Mouse (Mus musculus): Measurements from ENCODE around the gene Tram2. TPM values are rescaled to one million over a fixed set of nuclear protein-coding genes. Genes with fewer than 3 reads are reported as not detected.

Tram2 gene
- polyA plus RNA-seq, 1 experiment, result 1.9 TPM

DNA sequence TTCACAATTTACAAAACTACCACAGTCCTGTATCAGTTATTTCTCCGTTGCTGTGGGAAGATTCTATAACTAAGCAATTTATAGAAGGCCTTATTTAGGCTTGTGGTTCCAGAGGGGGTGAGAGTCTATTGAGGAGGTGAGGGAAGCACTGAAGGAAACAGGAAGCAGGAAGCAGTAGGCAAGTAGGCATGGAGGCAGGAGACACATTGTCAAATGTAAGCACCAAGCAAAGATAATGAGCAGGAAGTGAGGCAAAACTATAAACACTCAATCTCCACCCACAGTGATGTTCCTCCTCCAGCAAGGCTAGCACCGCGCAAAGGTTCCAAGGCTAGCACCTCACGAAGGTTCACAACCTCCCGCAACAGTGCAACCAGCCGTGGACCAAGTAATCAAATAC lies 97.3 kb downstream of the Tram2 start:
- no peak overlapping the region for H3K4me3 ChIP-seq (ENCODE audit: insufficient read depth, low read depth, low read length)
- no peaks in the 10 kb centered on the region for H3K4me1 ChIP-seq (ENCODE audit: control insufficient read depth, insufficient read depth, insufficient read length, low read length)
- no peak overlapping the region for H3K27ac ChIP-seq (replicated peaks; ENCODE audit: low read depth, low read length)

DNA sequence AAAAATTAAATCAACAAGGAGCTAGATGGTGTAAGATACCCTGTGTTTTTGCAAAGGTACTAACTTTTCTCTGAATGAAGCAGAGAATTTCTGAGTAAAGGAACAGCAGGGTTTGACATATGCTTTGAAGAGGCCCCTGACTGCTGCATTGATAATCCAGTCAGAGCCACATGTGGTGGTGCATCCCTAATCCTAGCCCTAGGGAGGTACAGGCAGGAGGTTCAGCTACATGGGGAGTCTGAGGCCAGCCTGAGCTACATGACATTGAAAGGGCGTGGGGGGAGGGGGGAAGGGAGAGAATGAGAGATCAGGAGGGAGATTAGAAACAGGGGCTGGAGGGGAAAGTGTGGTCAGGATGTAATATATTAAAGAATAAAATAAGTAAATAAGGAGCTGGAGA lies 98.5 kb downstream of the Tram2 start:
- Histone ChIP-seq H3K4me3 (ENCODE audit: insufficient read depth, low read depth, low read length) (no peak overlapping the region), H3K4me1 (ENCODE audit: control insufficient read depth, insufficient read depth, insufficient read length, low read length) (no peaks in the 10 kb centered on the region), H3K27ac (replicated peaks; ENCODE audit: low read depth, low read length) (no peak overlapping the region)

DNA sequence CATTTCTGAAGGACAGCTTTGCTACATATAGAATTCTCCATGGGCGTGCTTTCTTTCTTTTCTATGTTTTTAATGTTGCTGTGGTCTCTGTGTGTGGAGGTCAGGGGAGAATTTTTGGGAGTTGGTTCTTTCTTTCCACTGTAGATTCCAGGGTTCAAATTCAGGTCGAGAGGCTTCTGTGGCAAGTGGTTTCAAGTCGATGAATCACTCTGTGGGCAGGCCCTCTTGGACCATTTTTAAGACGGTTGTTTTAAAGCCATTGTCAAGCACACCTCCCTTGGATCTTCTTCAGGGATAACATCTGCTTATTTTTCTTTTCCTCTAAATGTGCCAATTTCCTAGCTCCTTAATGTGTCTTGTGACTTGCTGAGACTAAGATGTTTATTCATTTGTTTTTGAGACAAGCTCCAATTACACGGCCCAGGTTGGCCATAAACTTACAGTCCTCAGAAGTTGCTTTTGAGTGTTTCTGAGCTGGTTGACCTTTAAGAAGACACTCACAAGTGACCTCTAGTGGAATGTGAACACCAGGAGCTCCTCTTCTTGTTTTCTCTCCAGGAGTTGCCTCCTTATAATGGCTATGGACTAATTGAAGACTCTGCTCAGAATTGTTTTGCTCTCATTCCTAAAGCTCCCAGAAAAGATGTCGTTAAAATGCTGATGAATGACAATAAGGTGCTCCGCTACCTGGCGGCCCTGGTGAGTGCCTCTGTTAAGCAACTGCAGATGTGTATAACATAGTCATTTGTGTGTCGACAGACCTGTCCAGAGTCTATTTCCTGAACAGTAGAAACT lies 104.5 kb downstream of the Tram2 start:
- H3K4me1 ChIP-seq (ENCODE audit: control insufficient read depth, insufficient read depth, insufficient read length, low read length), result no peaks in the 10 kb centered on the region
- no peak overlapping the region for H3K4me3 ChIP-seq (ENCODE audit: insufficient read depth, low read depth, low read length)
- no peak overlapping the region for H3K27ac ChIP-seq (replicated peaks; ENCODE audit: low read depth, low read length)

DNA sequence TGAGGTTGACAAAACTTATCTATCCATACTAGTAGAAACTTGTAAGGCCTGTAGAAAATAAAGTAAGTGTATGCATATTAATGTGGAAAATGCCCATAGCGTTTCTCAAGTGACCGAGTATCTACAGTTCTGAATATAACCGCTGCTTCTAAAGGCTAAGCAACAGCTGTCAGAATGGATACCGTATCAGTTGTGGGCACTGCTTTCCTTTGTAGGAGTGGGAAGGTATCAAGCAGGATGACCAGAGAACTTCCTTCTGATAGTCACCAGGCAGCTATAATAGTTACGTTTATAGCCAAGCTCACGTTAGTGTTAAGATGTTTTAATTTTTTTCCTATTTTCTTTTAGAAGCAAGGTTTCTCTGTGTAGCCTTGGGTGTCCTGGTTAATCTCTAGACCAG lies 105.6 kb downstream of the Tram2 start:
- Histone ChIP-seq H3K4me1 (ENCODE audit: control insufficient read depth, insufficient read depth, insufficient read length, low read length) (no peaks in the 10 kb centered on the region), H3K4me3 (ENCODE audit: insufficient read depth, low read depth, low read length) (no peak overlapping the region), H3K27ac (replicated peaks; ENCODE audit: low read depth, low read length) (no peak overlapping the region)

DNA sequence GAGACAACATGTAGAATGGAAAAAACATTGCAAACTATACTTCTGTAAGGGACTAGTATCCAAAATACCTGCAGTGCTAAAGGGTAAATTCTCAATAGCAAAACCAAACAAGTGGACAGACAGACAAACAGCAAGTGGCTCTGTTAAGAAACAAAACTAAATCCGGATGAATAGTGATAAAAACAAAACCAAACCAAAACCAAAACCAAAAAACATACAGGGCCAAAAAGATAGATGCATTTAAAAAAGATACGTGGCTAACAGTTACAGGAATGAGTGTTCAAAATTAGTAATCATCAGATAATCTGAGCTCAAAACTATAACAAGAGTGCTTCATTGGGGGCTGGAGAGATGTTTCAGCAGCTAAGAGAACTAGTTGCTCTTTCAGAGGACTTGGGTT lies 109.4 kb downstream of the Tram2 start:
- H3K4me3 ChIP-seq (ENCODE audit: insufficient read depth, low read depth, low read length), result no peak overlapping the region
- no peak overlapping the region for H3K27ac ChIP-seq (replicated peaks; ENCODE audit: low read depth, low read length)

DNA sequence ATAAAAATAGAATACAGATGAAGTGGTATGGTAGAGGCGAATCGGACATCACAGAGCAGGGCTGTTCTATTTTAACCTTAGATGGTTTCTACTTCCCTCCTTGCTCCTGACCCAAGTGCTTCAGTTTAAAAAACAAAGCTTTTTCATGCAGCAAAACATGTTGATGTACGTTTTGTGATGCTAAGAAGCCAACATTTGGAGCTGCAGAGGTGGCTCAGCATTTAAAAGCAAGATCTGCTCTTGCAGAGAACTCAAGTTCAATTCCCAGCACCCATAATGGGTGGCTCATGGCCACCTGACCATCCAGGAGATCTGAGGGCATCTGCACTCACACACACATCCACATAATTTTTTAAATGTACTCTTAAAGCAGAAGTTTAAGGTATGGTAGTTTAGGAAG lies 124.2 kb downstream of the Tram2 start:
- Histone ChIP-seq H3K27ac (replicated peaks; ENCODE audit: low read depth, low read length) (no peak overlapping the region), H3K4me1 (ENCODE audit: control insufficient read depth, insufficient read depth, insufficient read length, low read length) (0 out of 2 replicates have a peak, but pooled peaks cover 2% of the 10 kb centered on the region)

More for the DNA sequence above, 109.4 kb downstream of the Tram2 start:
- no peaks in the 10 kb centered on the region for H3K4me1 ChIP-seq (ENCODE audit: control insufficient read depth, insufficient read depth, insufficient read length, low read length)

DNA sequence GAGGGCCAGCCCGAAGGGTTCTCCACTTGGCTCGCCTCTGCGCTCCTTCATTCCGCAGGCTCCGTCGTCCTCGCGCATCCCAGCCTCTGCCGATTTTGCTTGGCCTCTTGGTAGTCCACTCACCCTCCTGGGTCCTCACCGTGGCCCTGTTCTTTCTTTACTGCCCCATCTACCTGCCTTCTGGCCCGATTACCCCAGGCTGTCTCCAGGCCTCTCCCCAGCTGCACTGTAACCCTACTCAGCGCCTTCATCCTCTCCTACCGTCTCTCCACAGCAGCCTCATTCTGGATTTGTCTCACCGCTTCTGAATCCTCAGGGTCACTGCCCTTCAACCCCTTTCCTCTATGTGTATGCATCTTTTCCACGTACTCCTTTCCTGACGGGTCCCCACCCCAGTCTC lies 127.2 kb downstream of the Tram2 start:
- Histone ChIP-seq H3K4me1 (ENCODE audit: control insufficient read depth, insufficient read depth, insufficient read length, low read length) (0 out of 2 replicates have a peak, but pooled peaks cover 2% of the 10 kb centered on the region), H3K4me3 (ENCODE audit: insufficient read depth, low read depth, low read length) (peak overlapping the region; percentile 66), H3K27ac (replicated peaks; ENCODE audit: low read depth, low read length) (no peak overlapping the region)

More for the DNA sequence above, 124.2 kb downstream of the Tram2 start:
- H3K4me3 ChIP-seq (ENCODE audit: insufficient read depth, low read depth, low read length), result no peak overlapping the region

DNA sequence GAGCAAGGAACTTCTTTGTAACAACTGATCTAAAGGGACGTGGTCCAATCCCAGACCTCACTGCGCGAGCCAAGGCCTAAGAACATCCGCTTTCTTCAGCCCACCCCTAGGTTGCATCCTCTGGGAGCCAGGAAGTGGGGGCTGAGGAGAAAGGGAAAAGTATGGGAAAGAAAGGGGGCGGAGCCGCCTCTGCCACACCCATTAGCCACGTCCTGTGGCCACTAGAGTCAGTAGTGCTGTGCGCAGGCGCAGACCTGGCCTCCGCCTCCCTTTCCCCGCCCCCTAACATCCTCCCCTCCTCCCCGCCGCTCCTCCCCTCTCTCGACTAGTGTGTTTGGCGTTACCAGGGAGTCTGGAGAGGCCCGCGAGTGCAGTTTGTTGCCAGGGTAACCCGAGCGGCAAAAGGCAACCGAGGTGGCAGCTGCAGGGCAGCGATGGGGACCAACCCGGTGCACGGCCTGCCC lies 127.7 kb downstream of the Tram2 start, which contains the start of gene Efhc1:
TSS of gene Efhc1 (plus strand) at position 327 of the 464 bp plus-strand sequence.
- 0 out of 2 replicates have a peak, but pooled peaks cover 2% of the 10 kb centered on the region for H3K4me1 ChIP-seq (ENCODE audit: control insufficient read depth, insufficient read depth, insufficient read length, low read length)
- peak within 1 kb of the TSS; percentile 11; the same call in 1 of the 2 replicates for H3K27ac ChIP-seq (replicated peaks; ENCODE audit: low read depth, low read length)
- H3K4me3 ChIP-seq (ENCODE audit: insufficient read depth, low read depth, low read length), result peak within 1 kb of the TSS; percentile 66

Other genes starting within 250 kb of the Tram2 start
- gene Paqr8, start 188.6 kb downstream of the Tram2 start, polyA plus RNA-seq (2012; ENCODE audit: insufficient read depth, insufficient read length, missing spikeins), result 0.54 and 0.67 TPM in 2 replicates
- gene Efhc1, start 127.6 kb downstream of the Tram2 start, polyA plus RNA-seq (2012; ENCODE audit: insufficient read depth, insufficient read length, missing spikeins), result 0.99 TPM in 1 of 2 replicates, not detected in the other
- 4.6 and 6.3 TPM in 2 replicates for gene Tmem14a, start 139.3 kb upstream of the Tram2 start, polyA plus RNA-seq (2012; ENCODE audit: insufficient read depth, insufficient read length, missing spikeins)
- gene Gsta3, start 161.4 kb upstream of the Tram2 start, polyA plus RNA-seq (2012; ENCODE audit: insufficient read depth, insufficient read length, missing spikeins), result 17.6 and 21.6 TPM in 2 replicates